Mouse (Mus musculus) liver, embryonic 18 days (tissue): Measurements from ENCODE around the gene Olfr10. TPM values are rescaled to one million over a fixed set of nuclear protein-coding genes. Genes with fewer than 3 reads are reported as not detected.

Experiments
- polyA plus RNA-seq: library from polyadenylated mRNA; depleted of rRNA; stranded (reverse); fragments of >200 nt; gene quantifications from 2 replicates; pipeline ENCODE4 v1.2.3, GENCODE M21; 2012; rRNA removed

The Olfr10 gene
- not detected in 2 replicates for polyA plus RNA-seq

GRCm38 (mm10) chr11:49304441-49304840, at the start of gene Olfr10:
TSS of gene Olfr10 (plus strand) at chr11:49304741.

GRCm38 (mm10) chr11:49278222-49278621, 26.3 kb upstream of the Olfr10 start, which contains the start of gene Olfr1393:
TSS of gene Olfr1393 (plus strand) at chr11:49278304.

GRCm38 (mm10) chr11:49284982-49285381, 19.6 kb upstream of the Olfr10 start, which contains the start of gene Olfr1392:
TSS of gene Olfr1392 (plus strand) at chr11:49285282.

GRCm38 (mm10) chr11:49322442-49322841, 17.9 kb downstream of the Olfr10 start, which contains the start of gene Olfr1391:
TSS of gene Olfr1391 (plus strand) at chr11:49322742.

GRCm38 (mm10) chr11:49334888-49335287, 30.3 kb downstream of the Olfr10 start, which contains the start of gene Olfr1390:
TSS of gene Olfr1390 (plus strand) at chr11:49335188.

Other genes with a start within 250 kb of the Olfr10 start
- 1.8 and 5.0 TPM in 2 replicates for gene Tgtp2, start 240.5 kb upstream of the Olfr10 start, polyA plus RNA-seq
- gene Ifi47, start 228.2 kb upstream of the Olfr10 start, polyA plus RNA-seq: 17.6 and 25.6 TPM in 2 replicates
- gene Olfr1396, start 189.9 kb upstream of the Olfr10 start, polyA plus RNA-seq: 0.02 TPM in 1 of 2 replicates, not detected in the other
- gene Olfr1395, start 162.5 kb upstream of the Olfr10 start, polyA plus RNA-seq: not detected in 2 replicates
- gene Olfr1394, start 150.4 kb upstream of the Olfr10 start, polyA plus RNA-seq: not detected in 2 replicates
- gene Btnl9, start 117.6 kb upstream of the Olfr10 start, polyA plus RNA-seq: 1.4 TPM in 2 replicates
- gene Zfp62, start 101.4 kb upstream of the Olfr10 start, polyA plus RNA-seq: 5.3 and 5.4 TPM in 2 replicates
- gene Mgat1, start 60.5 kb upstream of the Olfr10 start, polyA plus RNA-seq: 44.3 and 46.4 TPM in 2 replicates
- 0.10 and 0.14 TPM in 2 replicates for gene Olfr1393, start 26.4 kb upstream of the Olfr10 start, polyA plus RNA-seq
- 0.02 TPM in 2 replicates for gene Olfr1392, start 19.5 kb upstream of the Olfr10 start, polyA plus RNA-seq
- not detected in 2 replicates for gene Olfr1391, start 18.0 kb downstream of the Olfr10 start, polyA plus RNA-seq
- gene Olfr1390, start 30.4 kb downstream of the Olfr10 start, polyA plus RNA-seq: not detected in 2 replicates
- not detected in 2 replicates for gene Olfr1389, start 118.3 kb downstream of the Olfr10 start, polyA plus RNA-seq
- 0.05 and 0.06 TPM in 2 replicates for gene Olfr1388, start 131.9 kb downstream of the Olfr10 start, polyA plus RNA-seq
- gene Olfr1387, start 150.6 kb downstream of the Olfr10 start, polyA plus RNA-seq: not detected in 2 replicates
- not detected in 2 replicates for gene Olfr1386, start 160.3 kb downstream of the Olfr10 start, polyA plus RNA-seq
- gene Olfr1385, start 184.3 kb downstream of the Olfr10 start, polyA plus RNA-seq: not detected in 2 replicates
- not detected in 2 replicates for gene Olfr1384, start 202.0 kb downstream of the Olfr10 start, polyA plus RNA-seq
- gene Olfr1383, start 214.9 kb downstream of the Olfr10 start, polyA plus RNA-seq: not detected in 2 replicates
- not detected in 2 replicates for gene Olfr1382, start 223.5 kb downstream of the Olfr10 start, polyA plus RNA-seq
- gene Olfr1381, start 238.7 kb downstream of the Olfr10 start, polyA plus RNA-seq: not detected in 2 replicates